Mouse (Mus musculus) ovary, postnatal 10 days (tissue): ENCODE measurements around the gene Adgrf3.

Source experiments
- DNase-seq: peaks from one replicate; pipeline ENCODE4 v3.0.0; 2022; ENCODE audit warnings: low spot score

The Adgrf3 gene

DNA sequence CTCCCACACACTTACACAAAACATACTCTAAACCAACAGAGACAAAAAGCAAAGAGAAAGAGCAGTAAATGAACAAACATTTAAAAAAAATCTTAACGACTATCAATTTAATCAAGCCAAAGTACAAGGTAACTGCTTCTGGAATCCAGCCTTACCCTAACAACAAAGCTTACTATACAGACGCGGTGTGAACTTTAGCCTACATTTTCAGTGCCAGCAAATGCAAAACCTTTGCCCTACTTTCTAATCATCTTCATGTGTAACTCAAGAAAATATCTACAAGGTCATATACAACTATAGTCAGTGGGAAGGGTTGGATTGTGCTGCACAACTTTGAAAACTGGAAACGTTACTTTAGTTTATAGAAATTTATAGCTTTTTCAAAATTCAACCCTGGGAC is 53.5 kb downstream of the Adgrf3 start:
- no peak for DNase-seq

DNA sequence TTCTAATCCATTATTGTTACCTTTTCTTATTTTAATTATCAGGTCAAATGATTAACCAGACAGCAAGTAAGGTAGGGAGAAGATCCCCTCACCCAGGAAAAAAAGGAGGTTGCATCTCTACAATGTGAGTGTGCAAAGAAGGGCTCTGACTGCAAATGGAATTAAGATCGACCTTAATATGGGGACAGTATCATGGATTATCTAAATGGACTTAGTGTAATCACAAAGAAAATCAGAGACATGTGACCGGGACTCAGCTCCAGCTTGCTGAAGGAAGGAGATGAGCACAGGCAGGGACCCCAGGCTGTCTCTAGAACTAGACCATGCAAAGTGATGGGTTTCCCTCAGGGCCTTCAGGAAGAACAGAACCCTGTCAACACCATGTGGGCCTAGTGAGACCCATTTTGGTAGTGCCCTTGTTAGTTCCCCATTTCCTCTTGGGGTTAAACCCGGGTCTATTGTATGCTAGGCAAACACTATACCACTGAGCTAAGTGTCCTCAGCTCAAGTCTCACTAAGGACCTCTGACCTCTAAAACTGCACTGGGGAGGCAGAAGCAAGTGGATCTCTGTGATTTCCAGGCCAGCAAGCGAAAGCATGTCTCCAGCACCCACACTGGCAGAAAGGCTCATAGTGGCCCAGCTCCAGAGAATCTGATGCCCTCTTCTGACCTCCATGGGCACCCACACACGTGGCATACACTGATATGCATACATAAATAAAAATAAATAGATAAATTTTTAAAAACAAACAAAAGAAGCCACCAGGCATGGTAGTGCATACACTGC is 57.2 kb downstream of the Adgrf3 start:
- no peak for DNase-seq

DNA sequence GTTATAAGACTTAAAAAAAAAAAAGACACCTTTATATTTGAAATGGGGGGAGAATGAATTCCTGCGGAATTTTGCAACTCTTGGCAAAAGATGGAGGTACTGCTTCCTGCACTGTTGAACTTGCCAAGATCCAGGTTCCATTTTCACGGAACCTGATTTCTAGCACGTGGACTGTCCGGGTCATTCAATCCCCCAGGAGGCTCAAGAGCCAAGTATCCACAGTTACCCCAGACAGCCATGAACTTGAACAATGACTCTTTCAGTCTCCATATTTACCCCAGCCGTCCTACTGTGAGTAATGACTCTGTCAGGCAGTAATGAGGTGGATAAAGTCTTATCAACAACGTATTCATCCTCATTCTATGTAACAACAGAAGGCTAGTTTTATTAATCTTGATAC is 59.0 kb downstream of the Adgrf3 start:
- no peak for DNase-seq
